Comparison of ENCODE assay signal across 7 mouse cellular contexts in the genomic region with DNA sequence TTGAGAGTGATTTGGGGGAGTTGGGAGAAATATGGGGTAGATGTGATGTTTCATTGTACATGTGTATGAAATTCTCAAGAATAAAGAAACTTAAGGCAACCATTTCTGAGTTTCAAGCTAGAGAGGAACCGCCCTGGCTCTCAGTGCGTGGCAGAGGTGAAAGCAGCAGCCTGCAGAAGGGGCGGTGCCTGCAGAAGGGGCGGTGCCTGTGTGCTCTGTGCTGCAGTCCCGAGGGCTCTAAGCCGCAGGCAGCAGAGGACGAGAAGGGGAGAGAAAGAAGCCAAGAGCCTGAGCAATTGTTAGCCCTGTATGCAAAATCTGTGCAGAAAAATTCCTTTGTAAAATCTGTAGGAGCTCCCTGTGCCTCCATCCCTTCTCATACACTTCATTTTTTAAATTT. TPM values are rescaled to one million over a fixed set of nuclear protein-coding genes. Genes with fewer than 3 reads are reported as not detected.
DNase-seq lines count a peak whose midpoint lies in the region; ATAC-seq lines count a peak whose summit lies in the region.

No protein-coding gene starts in this region.

- H3K9me3 ChIP-seq in midbrain, embryonic 15.5 days: no peaks in the 10 kb centered on the region

- H3K9ac ChIP-seq in midbrain, embryonic 15.5 days: no peak overlapping the region

- H3K4me1 ChIP-seq in midbrain, embryonic 15.5 days: no peaks in the 10 kb centered on the region

- no peak overlapping the region for H3K27ac ChIP-seq in midbrain, embryonic 15.5 days

- peak; percentile 92 for ATAC-seq in erythroblast, adult 5-6 weeks (replicated peaks; ENCODE audit: low FRiP score, poor library complexity, severe bottlenecking)
- peak; percentile 77 for ATAC-seq in midbrain, embryonic 15.5 days (replicated peaks)

- no peak overlapping the region for H3K4me2 ChIP-seq in midbrain, embryonic 15.5 days

- H3K27me3 ChIP-seq in midbrain, embryonic 15.5 days (replicated peaks): no peaks in the 10 kb centered on the region

- H3K36me3 ChIP-seq in midbrain, embryonic 15.5 days (replicated peaks): 0 out of 2 replicates have a peak, but pooled peaks cover 4% of the 10 kb centered on the region

- peak; percentile 73 for DNase-seq in CD4-positive, CD25-positive, alpha-beta regulatory T cell, adult 2 months (ENCODE audit: low read depth, low spot score)
- DNase-seq in ES-CJ7 (ENCODE audit: low read depth, low spot score): peak; percentile 62
- peak; percentile 6 for DNase-seq in large intestine, adult 2 months (ENCODE audit: low read depth, low spot score)
- no peak for DNase-seq in ovary, adult 18-20 months (ENCODE audit: low spot score)
- no peak for DNase-seq in cerebellum, postnatal 10 days

- WGBS in large intestine, adult 2 months: 5% methylated on average over 7 of the region's 7 CpGs
- WGBS in midbrain, embryonic 15.5 days: 5% methylated on average over 7 of the region's 7 CpGs

- H3K4me3 ChIP-seq in midbrain, embryonic 15.5 days: no peak overlapping the region

RNA-seq across cellular contexts. Expression of gene Fam228a, which starts 20.8 kb away (rescaled TPM):
- not detected in 2 replicates for total RNA-seq in erythroblast, adult 5-6 weeks (2015; ENCODE audit: low replicate concordance)
- total RNA-seq in erythroblast, adult 5-6 weeks (2017; ENCODE audit: low replicate concordance): 1.7 TPM in 1 of 2 replicates, not detected in the other
- polyA plus RNA-seq in large intestine, adult 2 months (2012; rRNA removed): not detected in 2 replicates
- 1.0 and 1.3 TPM in 2 replicates for polyA plus RNA-seq in midbrain, embryonic 15.5 days (2015; fragmentation: Nextera tagmentation; extraction: Ambion mirVana)

RNA-seq across cellular contexts. Expression of gene Pfn4, which starts 51.4 kb away (rescaled TPM):
- total RNA-seq in erythroblast, adult 5-6 weeks (2015; ENCODE audit: low replicate concordance): not detected in 2 replicates
- 2.7 TPM in 1 of 2 replicates, not detected in the other for total RNA-seq in erythroblast, adult 5-6 weeks (2017; ENCODE audit: low replicate concordance)
- polyA plus RNA-seq in large intestine, adult 2 months (2012; rRNA removed): 0.07 and 0.25 TPM in 2 replicates
- 12.9 and 13.8 TPM in 2 replicates for polyA plus RNA-seq in midbrain, embryonic 15.5 days (2015; fragmentation: Nextera tagmentation; extraction: Ambion mirVana)

RNA-seq across cellular contexts. Expression of gene Fam228b, which starts 51.6 kb away (rescaled TPM):
- total RNA-seq in erythroblast, adult 5-6 weeks (2015; ENCODE audit: low replicate concordance): not detected in 2 replicates
- not detected in 2 replicates for total RNA-seq in erythroblast, adult 5-6 weeks (2017; ENCODE audit: low replicate concordance)
- polyA plus RNA-seq in large intestine, adult 2 months (2012; rRNA removed): 0.02 TPM in 1 of 2 replicates, not detected in the other
- polyA plus RNA-seq in midbrain, embryonic 15.5 days (2015; fragmentation: Nextera tagmentation; extraction: Ambion mirVana): 4.7 and 6.1 TPM in 2 replicates

Comparison
In these comparisons a context has a peak if more than half of its experiments do, and no peak if none do; other contexts are left out.
1. DNase-seq: peak in CD4-positive, CD25-positive, alpha-beta regulatory T cell, adult 2 months (single experiment), ES-CJ7 (single experiment) and large intestine, adult 2 months (single experiment); none in ovary, adult 18-20 months (single experiment) and cerebellum, postnatal 10 days (0 of 2).
2. RNA of gene Pfn4, which starts 51.4 kb away (polyA plus RNA-seq): 12.9 to 13.8 TPM in midbrain, embryonic 15.5 days; 0.07 to 0.25 TPM in large intestine, adult 2 months; every median in the first group is over 10 times any median in the second.